Mouse (Mus musculus) brown adipose tissue, adult 24 weeks (tissue): ENCODE measurements at regions not wholly inside any gene's neighbourhood (a gene's known extent, or its start where the extent isn't known, plus 50 kb on each side); places are given as distances from the start of the nearest gene placed in this dataset.

Experiments
- H3K27ac ChIP-seq: fragments of 200-500 bp; replicated peaks from 2 replicates; pipeline ENCODE4 v1.5.1; 2012; ENCODE audit warnings: low read depth, mild to moderate bottlenecking, low read length
- H3K4me1 ChIP-seq: fragments of 200-500 bp; 2 replicates; pipeline ENCODE4 v1.6.1; 2012; ENCODE audit warnings: low read length, mixed read lengths; ENCODE audit not compliant: control insufficient read depth, insufficient read depth, insufficient read length
- H3K4me3 ChIP-seq: fragments of 200-500 bp; 2 replicates; pipeline ENCODE4 v1.5.1; 2012; ENCODE audit warnings: low read depth, mild to moderate bottlenecking, low read length, moderate library complexity; ENCODE audit not compliant: insufficient read depth

- Histone ChIP-seq H3K4me1 (no peaks in the 10 kb centered on the region), H3K4me3 (no peak overlapping the region), H3K27ac (no peak overlapping the region)
These were observed 92.2 kb upstream of the Igfbp7 start for GRCm38 (mm10) chr5:77499949-77500460.

GRCm38 (mm10) chr5:77494601-77495000 lies 86.8 kb upstream of the Igfbp7 start:
- Histone ChIP-seq H3K4me1 (no peaks in the 10 kb centered on the region), H3K27ac (no peak overlapping the region), H3K4me3 (no peak overlapping the region)

- no peak overlapping the region for H3K27ac ChIP-seq
- H3K4me3 ChIP-seq: no peak overlapping the region
- no peaks in the 10 kb centered on the region for H3K4me1 ChIP-seq
These were observed 81.1 kb upstream of the Igfbp7 start for GRCm38 (mm10) chr5:77488969-77489368.

DNA sequence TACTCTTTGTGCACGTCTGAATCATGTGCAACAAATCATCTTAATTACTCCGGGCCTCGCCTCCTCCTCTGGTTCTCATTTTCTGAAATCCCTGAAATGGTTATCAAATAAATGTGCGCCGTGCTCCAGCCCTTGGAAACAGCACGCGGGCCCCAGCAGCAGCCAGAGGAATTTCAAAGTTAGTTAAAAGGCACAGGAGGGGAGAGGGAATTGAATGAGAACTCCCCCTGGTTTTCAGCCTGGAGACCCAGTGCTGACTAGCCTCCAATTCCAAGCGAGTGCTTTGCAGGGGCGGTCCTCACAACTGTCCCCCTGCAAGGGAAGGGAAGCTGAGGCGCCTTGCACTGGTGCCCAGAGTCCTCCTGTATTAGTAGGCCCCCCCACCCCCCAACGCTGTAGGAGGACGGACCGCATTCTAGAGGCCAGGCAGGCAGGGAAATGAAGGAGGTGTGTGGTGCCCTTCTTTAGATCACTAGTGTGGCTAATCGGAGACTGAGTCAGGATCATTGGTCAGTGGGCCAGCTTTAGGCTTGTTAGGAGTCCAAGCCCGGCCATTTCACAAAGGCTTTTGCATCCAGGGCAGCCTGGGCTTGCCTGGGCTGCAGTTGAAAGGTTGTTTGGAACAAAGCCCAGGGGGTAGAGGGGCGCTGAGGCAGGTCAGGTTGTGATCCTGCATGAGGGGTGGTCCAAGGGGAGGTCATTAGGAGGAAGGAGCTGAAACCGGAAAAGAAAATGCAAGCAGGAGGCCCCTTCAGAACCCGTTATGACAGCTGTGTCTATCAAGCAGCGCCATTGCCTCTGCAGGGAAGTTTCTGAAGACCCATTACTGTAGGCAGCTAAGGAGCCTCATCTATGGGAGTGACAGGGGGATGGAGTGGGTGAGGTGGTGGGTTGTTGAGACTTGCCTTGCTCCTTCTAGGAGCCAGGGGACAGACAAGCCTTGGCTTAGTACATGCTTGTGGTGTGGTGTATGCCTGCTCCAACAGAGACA lies 80.3 kb upstream of the Igfbp7 start:
- Histone ChIP-seq H3K27ac (no peak overlapping the region), H3K4me3 (no peak overlapping the region), H3K4me1 (no peaks in the 10 kb centered on the region)

DNA sequence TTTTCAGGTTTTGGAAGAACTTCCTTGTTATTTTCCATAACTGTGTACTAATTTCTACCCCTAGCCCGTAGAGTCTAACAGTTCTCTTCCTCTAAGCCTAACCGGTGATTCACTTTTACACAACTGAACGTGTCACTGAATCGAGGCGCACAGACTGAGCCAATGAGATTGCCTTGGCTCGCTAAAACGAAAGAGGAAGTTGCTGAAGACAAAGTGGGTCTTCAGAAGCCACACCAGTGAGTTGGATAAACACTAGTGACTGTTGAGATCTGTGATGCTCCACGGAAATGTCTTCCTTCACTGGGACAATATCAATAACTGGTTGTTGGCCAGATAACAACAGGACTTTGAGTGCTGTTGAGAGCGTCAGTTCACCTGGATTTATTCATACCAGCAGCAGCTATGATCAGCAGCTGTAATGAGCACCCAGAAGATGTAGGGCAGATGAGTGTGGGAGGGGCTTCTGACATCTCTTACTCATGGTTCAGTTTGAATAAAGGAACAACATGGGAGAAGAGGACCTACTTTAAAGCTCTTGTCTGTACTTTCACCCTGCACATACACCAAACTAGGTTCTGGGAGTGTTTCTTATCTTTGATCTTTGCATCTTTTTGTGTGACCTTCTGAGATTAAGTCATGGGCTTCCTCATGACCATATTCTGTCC lies 75.3 kb upstream of the Igfbp7 start:
- Histone ChIP-seq H3K27ac (no peak overlapping the region), H3K4me3 (no peak overlapping the region), H3K4me1 (no peaks in the 10 kb centered on the region)

DNA sequence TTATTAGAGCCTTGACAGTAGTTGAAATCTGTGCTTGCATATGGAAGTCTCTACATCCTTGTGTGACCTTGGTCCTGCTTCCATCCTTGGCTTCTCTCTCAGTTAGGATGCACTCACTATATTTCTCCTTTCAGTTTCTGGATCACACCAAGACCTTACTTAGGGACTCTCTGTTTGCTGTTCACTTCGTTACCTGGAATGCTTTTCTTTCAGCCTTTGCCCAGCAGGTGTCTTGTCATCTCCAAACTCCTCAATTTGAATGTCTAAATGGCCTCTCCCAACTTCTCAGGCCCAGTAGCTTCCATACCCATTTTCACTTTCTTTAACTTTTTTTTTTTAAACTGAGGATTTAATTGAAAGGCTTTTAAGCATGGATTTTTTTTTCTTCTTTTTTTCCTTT lies 74.0 kb upstream of the Igfbp7 start:
- Histone ChIP-seq H3K4me1 (no peaks in the 10 kb centered on the region), H3K4me3 (no peak overlapping the region), H3K27ac (no peak overlapping the region)

DNA sequence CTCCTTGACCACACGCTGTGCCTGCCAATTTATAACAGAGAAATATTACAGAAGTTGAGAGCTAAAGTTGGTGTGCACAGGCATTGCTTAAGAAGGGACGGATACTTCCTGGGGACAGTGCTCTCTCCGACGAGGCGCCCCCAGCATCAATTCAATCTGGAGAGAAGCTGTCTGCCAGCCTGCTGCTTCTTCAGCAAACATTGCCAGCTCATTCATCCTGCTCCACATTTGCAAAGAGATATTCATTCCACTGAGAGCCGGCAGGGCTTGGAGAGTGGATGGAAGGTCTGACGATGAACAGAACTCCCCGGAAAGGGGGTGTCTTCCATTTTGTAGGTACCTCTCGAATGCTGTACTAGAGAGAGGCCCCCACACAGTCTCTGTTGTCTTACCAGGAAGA lies 70.0 kb upstream of the Igfbp7 start:
- H3K4me3 ChIP-seq: no peak overlapping the region
- H3K27ac ChIP-seq: no peak overlapping the region
- no peaks in the 10 kb centered on the region for H3K4me1 ChIP-seq

DNA sequence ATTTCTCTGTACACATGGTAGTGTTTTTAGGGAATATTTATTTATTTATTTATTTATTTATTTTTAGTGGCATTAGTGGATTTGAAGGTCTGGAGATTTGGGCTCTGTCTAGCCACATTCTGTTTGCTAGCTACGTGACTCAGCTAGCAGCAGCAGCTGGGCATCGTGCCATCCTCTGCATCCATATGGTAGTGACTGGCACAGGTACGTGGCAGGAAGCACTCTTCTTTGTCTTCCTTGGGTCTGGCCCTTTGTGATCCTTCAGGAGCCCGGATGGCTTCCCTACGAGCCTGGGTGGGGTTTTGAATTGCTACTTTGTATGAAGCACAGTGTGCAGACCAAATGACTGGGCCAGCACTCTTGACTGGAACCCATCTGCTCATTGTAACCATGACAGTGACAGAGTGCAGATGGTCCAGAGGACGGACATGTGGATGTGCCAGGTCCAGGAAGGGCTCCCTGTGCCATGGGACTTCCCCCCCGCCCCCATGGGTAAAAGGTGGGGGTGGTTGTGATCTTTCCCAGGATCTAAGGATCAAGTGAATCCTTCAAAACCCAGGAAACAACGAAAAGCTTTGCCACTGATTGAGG lies 66.2 kb upstream of the Igfbp7 start:
- H3K4me1 ChIP-seq: no peaks in the 10 kb centered on the region
- H3K27ac ChIP-seq: no peak overlapping the region
- no peak overlapping the region for H3K4me3 ChIP-seq

- Histone ChIP-seq H3K4me1 (no peaks in the 10 kb centered on the region), H3K27ac (no peak overlapping the region), H3K4me3 (no peak overlapping the region)
These were observed 61.5 kb upstream of the Igfbp7 start for GRCm38 (mm10) chr5:77469236-77469766.

- Histone ChIP-seq H3K4me3 (no peak overlapping the region), H3K27ac (no peak overlapping the region), H3K4me1 (no peaks in the 10 kb centered on the region)
These were observed 60.6 kb upstream of the Igfbp7 start for GRCm38 (mm10) chr5:77468467-77468866.

- no peak overlapping the region for H3K27ac ChIP-seq
- no peaks in the 10 kb centered on the region for H3K4me1 ChIP-seq
- H3K4me3 ChIP-seq: no peak overlapping the region
These were observed 57.2 kb upstream of the Igfbp7 start for GRCm38 (mm10) chr5:77464851-77465548.

DNA sequence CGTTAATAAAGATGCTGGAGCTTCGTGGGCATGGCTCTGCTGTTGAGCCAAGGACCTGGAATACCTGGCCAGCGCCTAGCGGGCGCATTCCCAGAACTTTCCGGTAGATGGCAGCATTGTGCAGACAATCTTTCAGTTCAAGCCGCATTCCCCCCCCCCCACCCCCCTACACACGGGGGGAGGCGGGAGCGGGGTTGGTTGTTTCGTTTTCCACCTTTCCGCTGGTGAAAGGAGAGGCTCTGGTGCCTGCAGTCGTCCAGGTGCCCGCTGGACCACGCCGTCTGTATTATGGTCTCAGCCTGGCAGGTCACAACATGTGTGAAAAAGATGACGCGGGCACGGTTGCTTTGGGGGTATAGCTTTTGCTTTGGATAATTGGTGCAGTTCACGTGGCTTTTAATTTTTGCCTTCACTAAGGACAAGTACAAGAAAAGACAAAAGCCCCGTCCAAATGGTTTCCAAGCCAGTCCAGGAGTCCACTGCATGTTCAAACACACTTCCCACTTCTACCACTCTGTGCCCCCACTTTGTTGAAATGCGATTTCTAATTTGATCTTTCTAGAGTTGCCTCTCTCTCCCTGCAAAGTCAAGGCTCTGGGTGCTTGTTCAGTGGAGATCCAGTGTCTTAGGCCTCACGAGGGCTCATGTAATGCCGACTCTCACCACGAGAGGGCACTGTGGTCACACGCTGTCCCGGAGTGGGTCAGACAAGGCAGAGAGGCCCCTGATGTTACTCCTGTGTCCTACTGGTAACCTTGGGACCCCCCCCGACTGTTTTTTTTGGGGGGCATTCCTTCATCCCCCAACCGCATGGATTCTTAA lies 52.3 kb upstream of the Igfbp7 start:
- Histone ChIP-seq H3K4me1 (no peaks in the 10 kb centered on the region), H3K27ac (peak overlapping the region; percentile 41; the same call in 1 of the 2 replicates), H3K4me3 (peak overlapping the region; percentile 76)
